Mouse (Mus musculus) urinary bladder, postnatal 10 days (tissue): ENCODE results near the gene Mmachc.

Source experiments
- DNase-seq: peaks from one replicate; pipeline ENCODE4 v3.0.0; 2022; ENCODE audit warnings: low spot score

The Mmachc gene

GRCm38 (mm10) chr4:116708201-116708764 is at the start of gene Mmachc, which contains the start of gene Ccdc163:
Gene Mmachc (minus strand): TSS chr4:116708406.
Gene Ccdc163 (plus strand): TSS chr4:116708509.
- peak; percentile 40 for DNase-seq

DNA sequence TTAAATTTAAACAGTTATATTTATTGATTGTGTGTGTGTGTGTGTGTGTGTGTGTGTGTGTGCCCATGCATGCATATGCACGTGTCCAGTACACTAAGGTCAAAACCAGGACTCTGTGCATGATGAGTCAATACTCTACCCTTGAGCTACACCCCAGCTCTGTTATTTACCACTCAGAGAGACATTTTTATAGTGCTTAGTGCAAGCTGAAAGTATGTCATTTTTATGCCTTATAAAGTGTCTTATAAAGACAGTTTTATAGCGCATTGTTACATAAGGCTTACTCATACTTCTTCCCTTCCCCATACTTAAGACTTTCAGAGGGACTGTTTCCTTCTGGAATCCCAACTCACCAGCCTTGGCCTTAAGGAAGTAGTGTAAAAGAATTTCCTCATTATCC is 41.5 kb upstream of the Mmachc start:
- DNase-seq, result no peak

DNA sequence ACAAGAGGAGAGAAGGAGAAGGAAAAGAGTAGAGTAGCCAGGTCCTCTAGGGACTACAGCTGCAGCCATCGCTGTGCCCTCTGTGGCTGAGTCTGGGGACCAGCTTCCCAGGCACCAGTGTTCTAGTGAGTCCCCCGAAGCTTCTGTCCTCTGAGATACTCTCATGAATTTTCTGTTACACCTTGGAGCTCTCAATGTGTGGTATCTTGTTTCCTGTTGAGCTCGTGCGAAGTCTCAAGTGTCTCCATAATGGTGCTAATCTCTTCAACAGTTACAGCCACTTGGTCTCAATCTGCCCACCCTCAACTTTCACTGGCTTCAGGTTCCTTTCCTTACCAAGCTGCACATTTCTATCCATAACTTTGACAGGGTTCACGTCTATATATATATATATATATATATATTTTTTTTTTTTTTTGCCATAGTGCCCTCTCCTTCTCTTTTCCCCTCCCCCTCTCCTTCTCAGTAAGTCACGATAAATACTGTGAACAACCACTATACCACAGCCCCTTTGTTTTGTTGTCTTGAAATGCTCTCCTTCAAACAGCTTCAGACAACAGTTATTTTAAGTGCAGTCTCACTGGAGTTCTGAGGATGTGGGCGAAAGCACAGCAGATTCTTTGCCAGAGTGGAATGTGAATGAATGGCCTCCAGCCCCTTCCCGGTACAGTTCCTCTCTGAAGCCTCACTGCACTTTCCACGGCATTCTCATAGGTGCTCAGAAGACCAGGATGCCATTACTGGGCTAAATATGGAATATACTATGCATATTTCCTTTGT is 31.0 kb upstream of the Mmachc start:
- no peak for DNase-seq

GRCm38 (mm10) chr4:116734996-116735395 is 26.8 kb upstream of the Mmachc start:
- no peak for DNase-seq

- DNase-seq, result no peak
Measured at GRCm38 (mm10) chr4:116732355-116732754, 24.1 kb upstream of the Mmachc start.

DNA sequence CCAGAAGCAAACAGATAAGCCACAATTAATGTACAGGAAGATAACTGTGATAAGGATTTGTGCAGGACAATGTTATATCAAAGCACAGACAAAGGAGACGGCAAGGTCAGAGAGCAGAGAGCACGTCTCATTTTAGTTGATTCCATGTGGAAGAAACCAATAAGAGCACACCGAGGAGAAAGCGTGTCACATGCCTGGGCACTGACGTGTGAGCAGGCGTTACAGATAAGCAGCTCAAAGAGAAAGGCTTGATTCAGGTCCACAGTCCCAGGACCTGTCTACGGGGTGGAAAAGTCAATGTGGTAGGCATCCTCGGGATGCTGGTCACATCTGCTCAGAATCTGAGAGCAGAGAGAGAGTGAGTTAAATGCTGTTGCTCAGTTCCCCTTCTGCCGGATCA is 22.9 kb upstream of the Mmachc start:
- no peak for DNase-seq

- no peak for DNase-seq
Measured at GRCm38 (mm10) chr4:116729532-116729931, 21.3 kb upstream of the Mmachc start.

DNA sequence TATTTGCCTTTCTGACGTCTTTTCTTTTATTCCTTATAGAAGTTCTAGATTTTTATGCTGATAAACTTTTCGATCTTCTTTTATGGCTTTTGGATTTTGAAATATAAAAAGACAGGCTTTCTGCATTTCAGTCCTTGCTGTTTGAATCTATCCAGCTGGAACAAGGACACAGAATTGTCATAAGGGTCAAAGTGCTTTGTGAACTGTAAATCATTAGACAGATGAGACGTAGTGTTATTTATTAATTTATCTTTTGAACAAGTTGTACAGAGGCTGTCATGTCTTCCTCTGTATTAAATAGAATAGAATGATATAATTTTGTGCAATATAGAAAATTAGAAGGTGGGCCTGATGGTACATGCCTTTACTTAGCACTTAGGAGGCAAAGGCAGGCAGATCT is 19.2 kb upstream of the Mmachc start:
- DNase-seq, result no peak

DNA sequence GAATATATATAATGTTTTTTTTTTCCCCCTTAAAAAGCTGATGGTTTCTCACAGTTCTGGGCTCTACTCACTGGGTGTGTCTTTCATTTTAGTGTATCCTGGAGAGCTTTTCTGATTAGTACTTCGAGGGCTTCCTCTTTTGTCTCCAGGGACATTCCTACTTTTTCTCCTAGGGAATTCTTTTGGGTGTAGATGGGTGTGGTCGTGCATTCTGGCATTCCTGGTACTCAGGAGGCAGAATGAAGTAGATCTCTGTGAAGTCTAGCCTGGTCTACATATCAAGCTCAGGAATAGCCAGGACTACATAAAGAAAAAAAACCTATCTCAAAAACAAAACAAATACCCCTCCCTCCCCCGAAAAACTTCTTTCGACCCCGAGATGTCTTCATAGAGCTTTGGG is 17.2 kb upstream of the Mmachc start:
- no peak for DNase-seq

- DNase-seq, result no peak
Measured at GRCm38 (mm10) chr4:116722230-116722629, 14.0 kb upstream of the Mmachc start.

GRCm38 (mm10) chr4:116721098-116721628 is 13.0 kb upstream of the Mmachc start:
- no peak for DNase-seq

DNA sequence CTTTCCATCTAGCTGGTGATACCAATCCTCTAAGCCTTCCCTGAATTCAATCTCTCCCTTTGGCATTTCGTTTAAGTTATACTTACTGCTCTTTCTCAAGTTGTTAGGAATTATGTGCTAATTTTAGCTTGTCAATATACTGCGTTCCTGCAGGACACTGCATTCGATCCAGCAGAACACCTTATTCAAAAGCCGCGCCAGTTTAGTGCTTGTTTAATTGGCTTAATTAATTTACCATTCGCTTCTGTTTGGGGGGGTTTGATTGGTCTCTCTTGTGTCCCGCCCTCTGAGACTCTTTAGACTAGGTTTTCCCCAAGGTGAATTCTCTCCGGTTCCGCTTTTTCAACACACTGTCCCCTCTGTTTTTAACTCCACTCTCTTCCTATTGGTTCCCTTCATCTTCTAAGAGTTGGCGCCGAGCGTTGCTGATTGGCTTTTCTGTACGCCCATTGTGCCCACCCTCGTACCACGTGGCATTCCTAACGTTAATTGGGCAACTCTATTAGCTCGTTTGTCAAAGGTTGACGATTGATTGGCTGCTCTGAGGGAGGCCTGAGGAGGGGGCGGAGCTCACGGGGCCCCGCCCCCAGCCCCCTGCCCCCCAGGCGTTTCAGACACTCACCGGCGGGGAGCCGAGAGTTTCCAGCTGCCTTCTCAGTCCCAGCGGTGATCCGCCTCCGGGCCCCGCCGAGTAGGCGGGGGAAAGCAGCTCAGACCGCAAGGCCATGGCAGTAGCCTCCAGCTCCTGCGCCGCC is 12.3 kb upstream of the Mmachc start, which contains the start of gene Tesk2:
Tesk2 (plus strand) TSS at position 606 of the 755 bp plus-strand sequence.
- peak; percentile 61 for DNase-seq

DNA sequence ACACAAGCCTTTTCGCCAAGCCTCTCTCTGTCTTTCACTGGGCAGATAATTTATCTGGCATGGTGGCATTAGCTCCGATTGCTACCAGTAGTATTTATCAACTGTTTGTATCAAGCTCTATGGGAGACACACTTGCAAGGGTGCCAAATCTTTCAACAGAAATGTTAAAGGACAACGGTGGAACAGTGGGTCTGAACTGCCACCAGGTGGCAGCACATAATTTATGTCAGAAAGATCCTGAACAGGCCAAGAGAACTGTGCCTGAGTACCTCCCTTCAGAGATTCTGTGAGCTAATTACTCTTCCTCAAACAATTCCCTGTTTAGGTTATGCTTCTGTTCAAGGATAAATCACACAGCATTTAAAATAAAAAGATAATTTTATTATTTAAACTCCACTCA is 11.2 kb upstream of the Mmachc start:
- DNase-seq, result no peak

- DNase-seq, result no peak
Measured at GRCm38 (mm10) chr4:116712536-116712935, 4.3 kb upstream of the Mmachc start.

- DNase-seq, result no peak
Measured at GRCm38 (mm10) chr4:116710154-116710553, 1.9 kb upstream of the Mmachc start.

GRCm38 (mm10) chr4:116708791-116709390 is 685 bp upstream of the Mmachc start:
- no peak for DNase-seq

GRCm38 (mm10) chr4:116707666-116708065 is 540 bp downstream of the Mmachc start:
- DNase-seq, result no peak

GRCm38 (mm10) chr4:116703804-116704203 is 4.4 kb downstream of the Mmachc start:
- peak; percentile 49 for DNase-seq

- DNase-seq, result no peak
Measured at GRCm38 (mm10) chr4:116700964-116701363, 7.2 kb downstream of the Mmachc start.

DNA sequence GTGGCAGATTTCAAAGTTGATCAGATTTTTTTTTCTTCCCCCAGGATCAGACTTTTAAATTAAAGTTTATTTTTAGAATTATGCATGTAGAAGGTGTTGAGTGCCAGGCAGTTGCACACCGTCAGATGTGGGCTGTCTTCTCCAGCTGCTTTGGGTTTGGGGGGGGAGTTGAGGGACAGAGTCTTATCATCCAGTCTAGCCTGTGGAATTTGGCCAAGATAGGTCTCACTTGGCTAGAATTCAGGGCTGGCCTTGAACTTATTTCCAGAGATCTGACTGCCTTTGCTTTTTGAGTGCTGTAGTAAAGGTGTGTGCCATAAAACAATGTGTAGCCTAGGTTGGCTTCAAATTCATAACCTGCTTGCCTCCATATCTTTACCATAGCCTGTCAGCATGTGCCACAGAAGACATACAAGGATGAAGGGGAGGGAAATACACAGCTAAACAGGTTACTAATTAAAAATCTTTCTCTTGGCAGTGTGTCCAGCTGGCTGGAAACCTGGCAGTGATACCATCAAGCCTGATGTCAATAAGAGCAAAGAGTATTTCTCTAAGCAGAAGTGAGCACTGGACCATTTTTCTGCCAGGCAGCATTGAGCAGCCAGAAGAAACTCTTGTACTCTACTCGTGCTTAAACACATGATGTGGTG is 9.4 kb downstream of the Mmachc start:
- DNase-seq, result no peak

DNA sequence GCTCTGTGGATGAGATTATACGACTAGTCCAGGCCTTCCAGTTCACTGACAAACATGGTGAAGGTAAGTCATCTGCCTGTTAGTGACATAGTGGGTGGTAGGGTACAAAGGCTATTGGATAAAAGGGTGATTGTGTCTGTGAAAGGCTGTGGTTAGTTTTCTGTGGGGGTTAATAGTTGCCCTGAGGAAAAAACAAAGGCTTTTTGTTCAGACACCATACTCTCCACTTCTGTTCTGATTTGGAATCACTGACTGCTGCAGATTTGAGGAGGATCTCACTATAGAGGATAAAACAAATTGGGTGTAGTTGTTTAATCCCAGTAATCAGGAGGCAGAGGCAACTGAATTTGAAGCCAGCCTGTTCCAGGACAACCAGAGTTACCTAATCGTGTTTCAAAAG is 14.4 kb downstream of the Mmachc start:
- no peak for DNase-seq

DNA sequence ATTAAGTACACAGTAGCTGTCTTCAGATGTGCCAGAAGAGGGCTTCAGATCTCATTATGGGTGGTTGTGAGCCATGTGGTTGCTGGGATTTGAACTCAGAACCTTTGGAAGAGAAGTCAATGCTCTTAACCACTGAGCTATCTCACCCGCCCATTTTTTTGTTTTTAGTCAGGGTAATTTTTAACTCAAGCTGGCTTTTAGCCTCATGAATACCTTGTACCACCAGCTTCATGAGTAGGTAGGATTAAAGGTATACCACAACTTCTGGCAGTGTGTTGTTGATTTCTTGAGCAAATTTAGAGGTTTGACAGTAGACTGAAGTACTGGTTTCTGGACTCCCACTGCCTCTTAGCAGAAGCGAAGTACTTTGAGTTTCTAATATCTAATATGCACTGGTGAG is 16.1 kb downstream of the Mmachc start:
- DNase-seq, result no peak
